Mouse (Mus musculus): Measurements from ENCODE around the gene Abhd8. TPM values are rescaled to one million over a fixed set of nuclear protein-coding genes. Genes with fewer than 3 reads are reported as not detected.
A peak's percentile ranks its signal among the peaks of the same experiment; 100 is the strongest.

Gene Abhd8
- polyA plus RNA-seq, 1 experiment from 2014 or later = 47.8 TPM

DNA sequence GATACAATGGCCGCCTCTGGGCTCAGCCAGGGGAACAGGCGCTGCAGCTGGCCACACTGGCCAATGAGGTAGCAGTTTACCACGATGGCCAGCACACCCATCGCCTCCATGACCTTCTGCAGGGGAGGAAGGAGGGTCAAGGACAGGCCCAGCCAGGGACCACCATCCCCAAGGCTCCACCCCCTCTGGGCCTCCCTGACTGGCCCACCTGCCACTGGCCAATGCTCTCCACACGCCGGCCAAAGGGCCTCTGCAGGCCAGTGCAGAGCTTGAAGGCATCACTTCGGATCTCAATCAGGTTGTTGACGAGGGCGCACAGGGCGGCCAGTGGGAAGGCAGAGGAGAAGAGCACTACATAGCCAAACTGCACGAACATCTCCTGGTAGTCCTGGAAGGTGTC lies 15.5 kb upstream of the Abhd8 start:
- no peak overlapping the region for H3K4me2 ChIP-seq
- no peaks in the 10 kb centered on the region; the same call in 1 of the 2 replicates for H3K4me1 ChIP-seq (ENCODE audit: insufficient read depth)
- no peak for TF ChIP-seq CTCF (IDR thresholded peaks at IDR 0.05; ENCODE audit: low read depth)
- no peak overlapping the region for H3K4me3 ChIP-seq (ENCODE audit: low read depth, low read length)
- no peak overlapping the region for H3K27ac ChIP-seq (ENCODE audit: low read depth)
- H3K9ac ChIP-seq = no peak overlapping the region
- 89% methylated on average over 11 of the region's 11 CpGs for WGBS
- ATAC-seq (ENCODE audit: insufficient read depth) (no peak), DNase-seq (no peak)
- no peaks in the 10 kb centered on the region for H3K27me3 ChIP-seq (ENCODE audit: insufficient read depth, low read length)
- peaks cover 36% of the 10 kb centered on the region for H3K36me3 ChIP-seq (ENCODE audit: insufficient read depth)
- H3K9me3 ChIP-seq (ENCODE audit: low read depth, low read length) = no peaks in the 10 kb centered on the region

DNA sequence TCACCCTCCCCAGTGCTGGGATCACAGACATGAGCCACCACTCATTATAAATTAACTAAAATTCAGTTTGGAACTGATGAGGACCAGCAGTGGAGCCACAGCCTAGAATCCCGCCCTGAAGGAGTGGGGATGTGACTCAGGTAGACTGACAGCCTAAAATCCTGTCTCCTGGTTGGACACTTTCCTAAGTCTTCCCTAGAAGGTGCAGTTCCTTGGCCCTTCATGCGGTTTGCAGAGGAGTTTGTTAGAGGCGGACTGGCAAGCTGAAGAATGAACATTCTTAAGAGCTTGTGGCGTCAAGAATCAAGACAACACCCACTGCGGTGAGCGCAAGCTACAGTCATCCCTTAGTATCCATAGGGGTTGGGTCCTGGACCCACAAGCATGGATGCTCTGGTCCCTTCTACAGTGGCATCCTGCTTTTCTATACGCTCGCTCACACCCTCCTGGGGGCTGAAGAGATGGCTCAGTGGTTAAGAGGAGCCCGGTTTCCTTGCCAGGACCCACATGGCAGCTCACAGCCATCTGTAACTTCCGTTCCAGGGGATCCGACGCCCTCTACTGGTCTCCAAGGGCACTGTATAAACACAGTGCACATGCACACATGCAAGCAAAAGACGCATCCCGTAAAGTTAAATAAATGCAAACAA lies 13.9 kb upstream of the Abhd8 start:
- ATAC-seq (ENCODE audit: insufficient read depth) (no peak), DNase-seq (peak; percentile 50)
- H3K36me3 ChIP-seq (ENCODE audit: insufficient read depth) = peaks cover 41% of the 10 kb centered on the region
- peak overlapping the region; percentile 61; the same call in 1 of the 2 replicates for H3K9ac ChIP-seq
- H3K27me3 ChIP-seq (ENCODE audit: insufficient read depth, low read length) = no peaks in the 10 kb centered on the region
- H3K27ac ChIP-seq (ENCODE audit: low read depth) = no peak overlapping the region
- no peaks in the 10 kb centered on the region for H3K9me3 ChIP-seq (ENCODE audit: low read depth, low read length)
- no peaks in the 10 kb centered on the region; the same call in 1 of the 2 replicates for H3K4me1 ChIP-seq (ENCODE audit: insufficient read depth)
- WGBS = 47% methylated on average over 14 of the region's 14 CpGs
- H3K4me2 ChIP-seq = peak overlapping the region; percentile 80
- H3K4me3 ChIP-seq (ENCODE audit: low read depth, low read length) = peak overlapping the region; percentile 62
- peak; percentile 61 for TF ChIP-seq CTCF (IDR thresholded peaks at IDR 0.05; ENCODE audit: low read depth)

DNA sequence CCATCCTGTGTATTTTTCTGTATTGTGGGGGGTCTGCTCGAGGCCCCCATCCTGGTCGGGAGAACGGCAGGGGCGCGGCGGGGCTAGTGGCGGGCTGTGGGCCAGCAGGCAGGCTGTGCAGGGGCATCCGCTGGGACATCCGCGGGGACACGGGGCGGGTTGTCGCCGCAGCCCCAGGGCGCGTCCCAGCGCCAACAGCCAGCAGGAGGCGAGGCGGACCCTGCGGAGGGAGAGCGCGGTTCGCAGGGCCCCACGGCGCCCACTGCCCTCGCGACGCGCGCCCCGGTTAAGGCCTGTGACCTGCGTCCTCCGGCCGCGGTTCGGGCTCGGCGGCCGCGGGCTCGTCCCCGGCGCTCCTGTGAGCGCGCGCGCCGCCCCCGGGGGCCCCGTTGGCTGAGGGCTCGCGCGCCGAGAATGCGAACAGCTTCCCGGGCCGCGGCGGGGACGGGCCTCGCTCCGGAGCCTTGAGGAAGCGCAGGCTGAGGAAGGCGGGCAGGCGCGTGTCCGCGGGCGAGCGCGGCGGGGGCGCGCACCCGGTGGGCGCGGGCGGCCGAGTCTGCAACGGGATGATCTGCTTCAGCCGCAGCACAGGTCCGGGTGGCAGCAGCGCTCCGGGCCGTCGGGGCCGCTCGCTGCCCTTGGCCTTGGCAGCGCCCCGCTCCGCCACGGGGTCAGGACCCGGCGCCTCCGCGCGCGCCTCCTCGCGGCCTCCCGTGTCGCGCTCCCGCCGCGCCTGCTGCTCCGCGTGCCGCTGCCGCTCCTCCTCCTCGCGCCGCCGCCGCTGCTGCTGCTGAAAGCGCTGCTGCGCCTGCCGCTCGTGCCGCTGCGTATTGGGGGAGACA lies 12.9 kb upstream of the Abhd8 start:
- Histone ChIP-seq H3K27me3 (ENCODE audit: insufficient read depth, low read length) (no peaks in the 10 kb centered on the region), H3K4me1 (ENCODE audit: insufficient read depth) (no peaks in the 10 kb centered on the region; the same call in 1 of the 2 replicates), H3K9me3 (ENCODE audit: low read depth, low read length) (no peaks in the 10 kb centered on the region), H3K9ac (peak overlapping the region; percentile 61), H3K4me3 (ENCODE audit: low read depth, low read length) (peak overlapping the region; percentile 62), H3K4me2 (peak overlapping the region; percentile 80), H3K36me3 (ENCODE audit: insufficient read depth) (peaks cover 47% of the 10 kb centered on the region), H3K27ac (ENCODE audit: low read depth) (peak overlapping the region; percentile 89)
- under 1% methylated on average over 98 of the region's 121 CpGs for WGBS
- ATAC-seq (ENCODE audit: insufficient read depth) (peak; percentile 75), DNase-seq (peak; percentile 90)
- 0 out of 2 replicates have a peak, but pooled peaks have one; percentile 14 for TF ChIP-seq CTCF (IDR thresholded peaks at IDR 0.05; ENCODE audit: low read depth)

DNA sequence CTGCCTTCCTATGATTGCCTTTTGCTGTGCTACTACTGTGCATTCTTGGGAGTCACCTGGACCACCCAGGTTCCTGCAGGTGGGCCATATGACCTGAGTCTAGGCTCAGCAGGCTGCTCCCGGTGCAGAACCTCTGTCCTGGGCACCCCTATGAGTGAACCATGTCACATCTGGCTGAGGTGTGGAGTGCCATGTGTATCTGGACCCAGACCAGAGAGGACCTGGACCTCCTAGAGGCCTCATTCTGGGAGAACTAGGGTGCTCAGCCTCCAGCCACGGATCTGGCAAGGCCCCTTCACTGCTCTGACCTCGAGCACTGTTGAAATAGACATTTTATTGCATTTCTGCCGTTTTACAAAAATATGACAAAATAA lies 12.2 kb upstream of the Abhd8 start:
- no peaks in the 10 kb centered on the region for H3K9me3 ChIP-seq (ENCODE audit: low read depth, low read length)
- peak overlapping the region; percentile 80 for H3K4me2 ChIP-seq
- H3K27ac ChIP-seq (ENCODE audit: low read depth) = peak overlapping the region; percentile 89
- peak overlapping the region; percentile 62 for H3K4me3 ChIP-seq (ENCODE audit: low read depth, low read length)
- H3K27me3 ChIP-seq (ENCODE audit: insufficient read depth, low read length) = no peaks in the 10 kb centered on the region
- H3K36me3 ChIP-seq (ENCODE audit: insufficient read depth) = peaks cover 52% of the 10 kb centered on the region
- no peaks in the 10 kb centered on the region; the same call in 1 of the 2 replicates for H3K4me1 ChIP-seq (ENCODE audit: insufficient read depth)
- no peak for TF ChIP-seq CTCF (IDR thresholded peaks at IDR 0.05; ENCODE audit: low read depth)
- ATAC-seq (ENCODE audit: insufficient read depth) = no peak; the same call in 1 of the 2 replicates
- DNase-seq = no peak
- H3K9ac ChIP-seq = peak overlapping the region; percentile 61
- 17% methylated on average over 4 of the region's 4 CpGs for WGBS

DNA sequence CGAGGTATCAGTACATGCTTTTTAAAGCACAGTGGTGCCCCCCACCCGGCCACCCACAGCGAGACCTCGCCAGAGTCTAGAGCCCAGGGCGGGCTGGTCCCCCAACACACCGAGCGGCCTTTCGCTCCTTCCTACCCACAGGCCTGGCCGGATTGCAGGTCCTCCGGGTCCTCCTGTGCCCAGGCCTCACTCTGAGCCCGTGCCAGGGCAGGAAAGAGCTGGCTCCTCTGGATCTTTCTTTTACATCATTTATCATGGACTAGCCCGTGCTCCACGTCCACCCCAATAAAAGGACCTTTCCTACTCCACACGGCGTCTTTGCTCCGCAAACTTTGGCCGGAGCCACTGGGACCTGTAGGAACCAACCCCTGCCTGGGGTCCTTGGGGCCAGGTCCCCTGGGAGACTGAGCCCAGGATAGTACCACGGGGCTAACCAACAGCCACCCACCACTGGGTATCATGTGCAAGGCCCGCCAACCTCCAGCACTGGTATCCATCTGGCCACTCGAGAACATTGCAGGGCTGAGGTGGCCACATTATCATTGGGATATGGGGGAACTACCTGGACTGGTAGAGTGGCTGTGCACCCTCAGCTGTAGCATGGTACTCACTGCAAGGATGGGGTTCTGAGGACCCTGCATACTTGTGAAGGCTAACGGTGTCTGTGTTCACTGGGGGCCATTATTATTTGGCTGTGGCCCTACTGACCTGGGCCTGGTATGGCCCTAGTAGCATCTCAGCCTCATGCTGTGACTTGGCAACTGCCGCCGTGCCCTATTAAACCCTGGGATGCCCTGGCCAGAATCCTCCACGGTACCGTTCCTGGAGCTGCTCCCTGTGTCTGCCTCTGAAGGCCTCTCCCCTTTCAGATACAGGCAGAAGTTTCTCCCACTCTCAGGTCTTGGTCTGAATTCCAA lies 11.6 kb upstream of the Abhd8 start:
- Histone ChIP-seq H3K4me3 (ENCODE audit: low read depth, low read length) (no peak overlapping the region), H3K9me3 (ENCODE audit: low read depth, low read length) (no peaks in the 10 kb centered on the region), H3K4me2 (peak overlapping the region; percentile 80; the same call in 1 of the 2 replicates), H3K9ac (no peak overlapping the region; the same call in 1 of the 2 replicates), H3K4me1 (ENCODE audit: insufficient read depth) (peaks cover 3% of the 10 kb centered on the region; the same call in 1 of the 2 replicates), H3K36me3 (ENCODE audit: insufficient read depth) (peaks cover 50% of the 10 kb centered on the region), H3K27ac (ENCODE audit: low read depth) (no peak overlapping the region; the same call in 1 of the 2 replicates), H3K27me3 (ENCODE audit: insufficient read depth, low read length) (no peaks in the 10 kb centered on the region)
- TF ChIP-seq CTCF (IDR thresholded peaks at IDR 0.05; ENCODE audit: low read depth) = no peak
- DNase-seq (no peak), ATAC-seq (ENCODE audit: insufficient read depth) (no peak)
- WGBS = 87% methylated on average over 25 of the region's 25 CpGs

GRCm38 (mm10) chr8:71474344-71474743 lies 10.9 kb upstream of the Abhd8 start:
- peaks cover 47% of the 10 kb centered on the region for H3K36me3 ChIP-seq (ENCODE audit: insufficient read depth)
- WGBS = 91% methylated on average over 17 of the region's 18 CpGs
- no peak for TF ChIP-seq CTCF (IDR thresholded peaks at IDR 0.05; ENCODE audit: low read depth)

More at GRCm38 (mm10) chr8:71474344-71474743, 10.9 kb upstream of the Abhd8 start:
- ATAC-seq (ENCODE audit: insufficient read depth) = no peak
- H3K4me3 ChIP-seq (ENCODE audit: low read depth, low read length) = no peak overlapping the region
- DNase-seq = no peak
- H3K27ac ChIP-seq (ENCODE audit: low read depth) = no peak overlapping the region
- H3K27me3 ChIP-seq (ENCODE audit: insufficient read depth, low read length) = no peaks in the 10 kb centered on the region
- H3K9ac ChIP-seq = no peak overlapping the region
- peaks cover 6% of the 10 kb centered on the region; the same call in 1 of the 2 replicates for H3K4me1 ChIP-seq (ENCODE audit: insufficient read depth)
- H3K9me3 ChIP-seq (ENCODE audit: low read depth, low read length) = no peaks in the 10 kb centered on the region
- no peak overlapping the region for H3K4me2 ChIP-seq

Measured in lung, embryonic 14.5 days (tissue).